Mouse (Mus musculus) kidney, adult 11 months (tissue): ENCODE results near the gene Otud7a.

Experiments used
- DNase-seq: peaks from one replicate; pipeline ENCODE4 v3.0.0; 2022

Otud7a gene

DNA sequence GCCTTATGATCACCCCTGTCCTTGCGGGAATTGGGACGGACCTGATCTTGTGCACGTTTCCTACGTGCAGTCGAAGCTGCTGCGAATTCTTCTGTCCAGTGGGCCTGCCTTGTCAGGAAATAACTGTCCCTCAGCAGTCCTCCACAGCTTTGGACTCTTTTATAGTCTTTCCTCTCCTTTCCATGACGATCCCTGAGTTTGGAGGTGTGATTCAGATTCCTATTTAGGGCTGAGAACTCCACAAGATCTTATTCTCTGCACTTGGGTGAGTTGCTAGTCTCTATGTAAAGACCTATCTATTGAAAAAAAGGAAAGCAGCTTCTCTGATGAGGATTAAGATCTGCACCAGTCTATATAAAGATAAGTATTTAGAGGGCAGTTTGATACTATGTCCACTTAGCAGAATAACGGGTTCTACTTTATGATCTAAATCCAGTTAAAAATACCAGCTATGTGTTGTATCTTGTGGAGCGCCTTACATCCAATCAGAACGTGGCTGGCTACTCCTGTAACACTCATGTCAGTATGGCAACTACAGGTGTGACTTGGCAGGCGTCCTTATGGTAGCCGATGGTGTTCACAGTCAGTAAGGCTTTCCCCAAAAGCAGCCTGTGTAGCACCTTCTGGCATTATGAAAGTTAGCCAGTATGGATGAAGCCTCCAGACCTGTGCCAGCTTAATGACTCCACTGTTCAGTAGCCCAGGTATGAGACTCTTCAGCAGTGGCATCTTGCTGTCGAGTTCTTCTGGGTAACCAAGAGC, 274.8 kb downstream of the Otud7a start:
- no peak for DNase-seq

DNA sequence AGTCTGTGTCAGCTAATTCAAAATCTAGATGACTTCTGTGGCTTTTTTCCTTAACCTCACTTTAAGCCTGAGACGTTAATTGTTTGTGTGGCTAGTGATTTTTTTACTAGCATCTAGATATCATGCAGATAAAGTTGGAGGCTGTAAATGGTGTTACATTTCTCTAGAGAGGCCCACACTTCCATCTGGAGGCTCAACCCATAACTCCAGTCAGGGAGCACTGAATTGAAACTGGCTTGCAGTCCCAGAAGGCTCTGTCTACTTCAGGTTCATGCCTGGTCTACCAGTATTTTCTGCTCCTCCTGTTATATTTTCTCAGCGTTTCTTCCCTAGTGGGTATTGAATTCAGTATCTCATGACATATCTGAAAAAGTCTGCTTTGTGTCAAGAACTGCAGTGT, 276.1 kb downstream of the Otud7a start:
- DNase-seq: no peak

GRCm38 (mm10) chr7:63725040-63725729, 280.6 kb downstream of the Otud7a start:
- no peak for DNase-seq

- no peak for DNase-seq
Observed at GRCm38 (mm10) chr7:63729605-63730004, 285.1 kb downstream of the Otud7a start.

DNA sequence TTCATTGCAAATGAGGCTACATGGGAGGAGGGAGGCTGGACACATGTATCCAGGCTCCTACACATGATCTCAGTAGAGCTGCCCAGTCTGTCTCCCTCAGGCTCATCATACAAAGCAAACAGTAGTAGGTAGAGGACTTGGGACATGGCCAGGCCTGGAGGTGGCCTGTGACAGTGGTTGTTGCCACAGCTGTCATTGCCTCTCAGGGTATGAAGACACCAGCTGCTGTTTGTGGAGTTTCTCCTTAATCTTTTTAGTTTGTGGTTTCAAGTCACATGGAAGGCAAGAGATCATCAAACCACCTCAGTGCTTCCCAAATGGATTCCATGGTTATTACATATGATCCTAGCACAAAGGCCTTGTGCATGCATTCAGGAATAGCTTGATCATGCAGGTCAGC, 285.5 kb downstream of the Otud7a start:
- no peak for DNase-seq

- DNase-seq: no peak
Observed at GRCm38 (mm10) chr7:63737725-63738124, 293.2 kb downstream of the Otud7a start.

GRCm38 (mm10) chr7:63738142-63738541, 293.6 kb downstream of the Otud7a start:
- DNase-seq: no peak

DNA sequence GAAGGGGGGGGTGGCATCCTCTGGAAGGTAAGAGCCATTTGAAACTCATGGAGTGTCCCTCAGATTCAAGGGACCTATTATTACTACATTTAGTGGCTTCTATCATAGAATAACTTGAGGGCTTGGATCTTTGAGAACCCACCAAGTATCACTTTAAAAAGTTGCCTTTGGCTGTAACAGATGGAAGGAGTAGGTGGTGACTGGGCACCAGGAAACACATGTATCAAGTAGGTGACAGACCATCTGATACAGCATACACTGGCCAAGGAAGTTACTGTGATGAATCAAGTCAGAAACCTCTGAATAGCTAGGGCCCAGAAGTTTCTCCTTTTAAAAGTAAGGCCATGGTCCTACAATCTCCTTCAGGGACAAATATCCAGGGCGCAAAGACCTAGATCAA, 298.6 kb downstream of the Otud7a start:
- no peak for DNase-seq

DNA sequence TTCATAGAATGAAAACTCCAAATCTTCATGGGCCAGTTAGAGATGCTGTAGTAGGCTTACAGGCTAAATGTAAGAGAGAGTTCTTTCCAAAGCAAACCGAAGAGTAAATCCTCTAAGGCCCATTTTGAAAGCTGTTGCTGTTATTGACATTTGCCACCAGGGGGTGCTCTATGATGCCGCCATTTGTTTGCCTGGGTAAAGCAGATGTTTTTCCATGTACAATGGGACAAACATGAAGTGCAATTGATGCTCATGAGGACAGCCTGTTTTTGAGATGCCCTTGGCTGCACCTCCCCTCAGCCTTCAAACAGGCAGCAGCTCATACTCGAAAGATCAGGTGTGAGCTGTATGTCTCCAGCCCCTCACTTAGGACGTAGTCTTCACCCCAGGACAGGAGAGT, 307.5 kb downstream of the Otud7a start:
- DNase-seq: no peak

DNA sequence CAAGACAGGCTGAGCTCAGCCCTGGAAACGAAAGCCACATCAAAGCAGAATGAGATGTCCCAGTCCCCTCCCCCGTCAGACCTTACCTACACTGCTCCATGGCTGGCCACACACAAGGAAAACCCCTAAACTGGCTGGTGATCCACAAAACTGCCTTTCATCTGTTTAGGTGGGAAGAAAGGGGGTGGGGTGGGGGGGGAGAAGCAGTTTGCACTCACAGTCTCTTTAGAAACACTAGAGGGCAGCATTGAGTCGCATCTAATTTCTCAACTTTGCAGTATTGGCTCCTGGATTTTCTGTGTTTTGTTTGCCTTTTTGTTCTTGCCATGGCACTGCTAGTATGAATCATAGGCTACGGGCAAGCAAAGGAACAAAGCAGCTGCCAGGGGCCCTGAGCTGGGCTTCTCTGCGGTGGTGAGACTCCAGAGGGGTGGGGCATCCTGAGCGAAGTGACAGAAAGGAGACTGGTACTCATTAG, 308.8 kb downstream of the Otud7a start:
- peak; percentile 17 for DNase-seq

DNA sequence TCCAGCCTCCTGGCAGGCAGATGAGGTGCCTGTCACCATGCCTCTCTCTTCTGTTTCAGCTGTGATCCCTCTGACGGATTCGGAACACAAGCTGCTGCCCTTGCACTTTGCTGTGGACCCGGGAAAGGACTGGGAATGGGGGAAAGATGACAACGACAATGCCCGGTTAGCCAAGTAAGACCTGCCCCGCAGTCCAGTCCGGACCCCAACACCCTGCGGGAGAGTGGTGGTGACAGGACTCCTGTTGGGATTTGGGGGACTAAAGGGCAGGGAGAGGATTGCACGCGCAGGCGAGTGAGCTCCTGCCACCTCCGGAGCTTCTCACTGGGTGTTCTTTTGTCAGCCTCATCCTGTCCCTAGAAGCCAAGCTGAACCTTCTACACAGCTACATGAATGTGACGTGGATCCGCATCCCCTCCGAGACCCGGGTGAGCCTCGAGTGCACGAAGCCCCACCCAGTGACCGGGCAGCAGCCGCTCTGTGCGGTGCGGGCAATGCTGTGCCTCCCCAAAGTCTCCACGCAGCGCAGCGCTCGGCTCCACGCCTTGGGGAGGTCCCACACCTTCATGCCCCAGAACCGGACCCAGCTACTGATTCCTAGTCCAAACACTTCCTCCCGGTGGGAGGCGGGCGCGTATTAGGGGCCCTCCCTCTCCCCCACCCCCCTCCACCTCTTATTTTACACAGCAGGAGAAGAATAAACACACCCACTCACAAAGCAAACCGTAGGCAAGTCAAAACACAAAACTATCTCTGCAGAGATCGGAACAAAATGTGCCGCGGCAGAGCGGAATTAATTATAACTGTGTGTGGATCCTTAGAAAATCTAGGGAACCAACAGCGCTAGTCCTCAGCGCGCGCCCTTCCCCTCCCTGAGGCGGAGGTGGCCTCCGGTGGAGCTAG, 310.3 kb downstream of the Otud7a start:
- peak; percentile 17 for DNase-seq

GRCm38 (mm10) chr7:63755476-63755948, 311.0 kb downstream of the Otud7a start:
- DNase-seq: peak; percentile 76

- DNase-seq: no peak
Observed at GRCm38 (mm10) chr7:63757136-63757677, 312.7 kb downstream of the Otud7a start.

- DNase-seq: no peak
Observed at GRCm38 (mm10) chr7:63757678-63758239, 313.2 kb downstream of the Otud7a start.

- no peak for DNase-seq
Observed at GRCm38 (mm10) chr7:63758240-63758826, 313.8 kb downstream of the Otud7a start.

DNA sequence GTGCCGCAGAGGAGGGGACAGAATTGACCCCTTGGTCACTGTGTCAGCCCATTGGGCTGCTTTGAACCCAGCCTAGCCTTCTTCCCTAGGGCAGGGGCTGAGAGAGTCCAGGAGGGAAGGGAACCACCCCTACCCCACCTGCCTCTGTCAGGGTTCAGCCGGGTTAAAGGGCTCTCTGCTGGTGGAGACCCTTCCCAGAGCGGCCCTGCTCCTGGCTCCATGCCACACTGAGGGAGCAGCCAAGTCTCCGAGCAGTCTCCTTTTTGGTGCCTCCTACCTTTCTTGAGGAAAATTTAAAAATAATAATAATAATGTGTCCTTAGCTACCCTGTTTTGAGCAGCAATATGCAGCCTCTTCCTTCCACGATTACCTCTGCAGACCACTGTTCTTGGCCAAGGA, 315.1 kb downstream of the Otud7a start:
- DNase-seq: no peak

DNA sequence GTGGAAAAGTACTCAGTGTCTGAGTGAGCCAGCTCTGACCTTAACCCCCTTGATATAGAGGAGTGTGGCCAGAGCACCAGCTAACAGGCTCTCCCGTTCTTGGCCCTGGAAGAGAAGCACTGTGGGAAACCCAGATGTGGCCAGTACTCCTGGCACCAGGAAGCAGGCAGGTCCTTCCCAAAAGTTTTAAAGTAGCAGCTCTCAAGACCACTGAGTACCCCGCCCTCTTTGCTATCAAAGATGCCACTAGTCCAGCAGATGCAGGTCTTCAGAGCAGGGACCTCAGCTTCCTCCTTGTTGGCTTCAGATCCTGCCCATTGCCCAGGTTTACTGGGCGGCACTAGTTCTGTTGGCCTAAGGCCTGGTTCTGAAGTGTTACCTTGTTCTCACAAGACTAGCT, 318.0 kb downstream of the Otud7a start:
- DNase-seq: no peak

GRCm38 (mm10) chr7:63768398-63769029, 324.0 kb downstream of the Otud7a start:
- no peak for DNase-seq

- no peak for DNase-seq
Observed at GRCm38 (mm10) chr7:63773268-63773667, 328.7 kb downstream of the Otud7a start.

DNA sequence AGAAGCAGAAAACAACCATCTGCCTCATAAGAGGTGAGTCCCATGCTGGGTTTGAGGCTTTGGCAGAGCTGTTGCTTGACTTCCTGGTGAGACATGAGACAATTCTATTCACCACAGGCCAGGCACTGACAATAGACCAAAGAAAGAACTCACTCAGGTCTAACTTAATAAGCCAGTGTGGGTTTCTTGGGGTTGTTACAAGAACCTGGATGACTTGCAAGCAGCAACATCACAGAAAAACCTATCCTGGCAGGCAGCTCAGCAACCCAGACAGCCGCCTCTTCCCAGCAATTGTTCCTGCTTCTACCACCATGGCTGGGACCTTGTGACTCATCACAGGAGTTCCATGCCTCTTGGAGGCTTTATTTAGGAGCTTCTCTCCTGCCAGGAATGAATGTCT, 329.7 kb downstream of the Otud7a start:
- no peak for DNase-seq

- no peak for DNase-seq
Observed at GRCm38 (mm10) chr7:63777328-63777727, 332.8 kb downstream of the Otud7a start.

GRCm38 (mm10) chr7:63780821-63781220, 336.3 kb downstream of the Otud7a start:
- DNase-seq: peak; percentile 31
